Mouse (Mus musculus) G1E (cell line): Measurements from ENCODE around the gene Il4.
"Not testable (repeated sequence)": the region's sequence is repeated elsewhere in the genome, so short reads cannot be mapped to it uniquely, and the experiment has no call there.

ENCODE experiments used
- CTCF ChIP-seq: IDR thresholded peaks from 2 replicates; pipeline ENCODE4 v1.5.1; 2012; ENCODE audit warnings: low read depth, low read length, inconsistent platforms, mixed read lengths
- POLR2AphosphoS5 ChIP-seq: IDR thresholded peaks from 2 replicates; pipeline ENCODE4 v1.6.1; 2012; ENCODE audit warnings: low read depth, low read length, inconsistent platforms; ENCODE audit not compliant: insufficient replicate concordance

GRCm38 (mm10) chr11:53557992-53558391, 60.5 kb downstream of the Il4 start:
- not testable (repeated sequence) for TF ChIP-seq POLR2AphosphoS5, CTCF
